Mouse (Mus musculus) liver, embryonic 11.5 days (tissue): ENCODE results near the gene Gipc1. TPM values are rescaled to one million over a fixed set of nuclear protein-coding genes. Genes with fewer than 3 reads are reported as not detected.

ENCODE experiments used
- ATAC-seq: fragments of 200-750 bp; cut with Nextera tagmentation; replicated peaks from 2 replicates; pipeline ENCODE4 v1.8.0; 2017; ENCODE audit warnings: moderate number of reproducible peaks, mild to moderate bottlenecking, moderate TSS enrichment, moderate library complexity; ENCODE audit not compliant: low FRiP score
- DNase-seq: peaks from one replicate; pipeline ENCODE4 v3.0.0-alpha.2; 2017; ENCODE audit warnings: low spot score
- H3K27ac ChIP-seq: fragments of 300-500 bp; sonication (generic); 2 replicates; pipeline ENCODE4 v1.5.1; 2014; ENCODE audit warnings: mild to moderate bottlenecking, low read depth, low read length, control low read depth
- H3K27me3 ChIP-seq: fragments of 300-500 bp; sonication (generic); replicated peaks from 2 replicates; pipeline ENCODE4 v1.6.1; 2014; ENCODE audit warnings: low read length, mixed read lengths; ENCODE audit not compliant: control insufficient read depth, insufficient read depth
- H3K36me3 ChIP-seq: fragments of 300-500 bp; sonication (generic); 2 replicates; pipeline ENCODE4 v1.6.1; 2014; ENCODE audit warnings: mild to moderate bottlenecking, low read length, moderate library complexity, mixed read lengths; ENCODE audit not compliant: control insufficient read depth, insufficient read depth
- H3K4me1 ChIP-seq: fragments of 300-500 bp; sonication (generic); replicated peaks from 2 replicates; pipeline ENCODE4 v1.6.1; 2014; ENCODE audit warnings: low read length, mixed read lengths; ENCODE audit not compliant: control insufficient read depth, insufficient read depth
- H3K4me2 ChIP-seq: fragments of 300-500 bp; sonication (generic); 2 replicates; pipeline ENCODE4 v1.6.1; 2014; ENCODE audit warnings: mild to moderate bottlenecking, control low read depth, moderate library complexity
- H3K4me3 ChIP-seq: fragments of 300-500 bp; sonication (generic); 2 replicates; pipeline ENCODE4 v1.5.1; 2014; ENCODE audit warnings: low read depth, low read length, control low read depth
- H3K9ac ChIP-seq: fragments of 300-500 bp; sonication (generic); 2 replicates; pipeline ENCODE4 v1.6.1; 2014; ENCODE audit warnings: low read depth, low read length, control low read depth
- H3K9me3 ChIP-seq: fragments of 300-500 bp; sonication (generic); 2 replicates; pipeline ENCODE4 v1.6.1; 2016; ENCODE audit warnings: low read length, inconsistent platforms, mixed read lengths; ENCODE audit not compliant: control insufficient read depth
- WGBS: fragments of 180-500 bp; shearing (Covaris S2); extraction: QIAGEN DNeasy Blood & Tissue Kit; methylation state at CpG from one replicate; pipeline ENCODE4 v1.1.7; 2014; 5-methylcytosine and 5-hydroxymethylcytosine counted together
- polyA plus RNA-seq: library from polyadenylated mRNA; unstranded; fragments of >200 nt; fragmentation: Nextera tagmentation; extraction: Ambion mirVana; gene quantifications from 2 replicates; pipeline ENCODE4 v1.2.1, GENCODE M21; 2014

Gene Gipc1
- polyA plus RNA-seq, 1 experiment from 2014 or later = 113 TPM

DNA sequence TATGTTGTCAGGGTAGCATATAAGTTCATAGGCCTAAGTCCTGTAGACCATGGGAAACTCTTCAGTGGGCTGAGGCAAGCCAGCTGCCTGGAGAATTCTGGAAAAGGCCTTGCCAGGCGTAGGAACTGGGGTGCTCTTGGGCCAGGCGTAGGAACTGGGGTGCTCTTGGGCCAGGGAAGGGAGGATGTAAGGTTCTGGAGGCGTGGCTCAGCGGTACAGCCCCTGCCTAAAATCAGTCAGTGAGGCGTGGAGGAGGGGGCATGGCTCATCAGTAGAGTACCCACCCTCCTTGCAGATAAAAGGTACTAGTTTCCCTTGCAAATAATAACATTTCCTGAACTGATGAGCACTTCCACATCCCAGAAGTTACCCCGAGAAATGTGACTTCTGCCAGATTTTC, 2.2 kb downstream of the Gipc1 start:
- peaks cover 2% of the 10 kb centered on the region for H3K36me3 ChIP-seq
- DNase-seq = no peak
- peaks cover 20% of the 10 kb centered on the region for H3K4me1 ChIP-seq
- no peaks in the 10 kb centered on the region for H3K9me3 ChIP-seq
- H3K27ac ChIP-seq = no peak overlapping the region
- 87% methylated on average over 6 of the region's 6 CpGs for WGBS
- H3K27me3 ChIP-seq = no peaks in the 10 kb centered on the region
- no peak for ATAC-seq
- H3K4me2 ChIP-seq = no peak overlapping the region
- H3K4me3 ChIP-seq = no peak overlapping the region
- no peak overlapping the region for H3K9ac ChIP-seq

- WGBS = 86% methylated on average over 9 of the region's 9 CpGs
- Histone ChIP-seq H3K9ac (no peak overlapping the region), H3K27ac (no peak overlapping the region), H3K4me2 (no peak overlapping the region; the same call in 1 of the 2 replicates), H3K36me3 (peaks cover 2% of the 10 kb centered on the region), H3K4me3 (no peak overlapping the region), H3K4me1 (peaks cover 27% of the 10 kb centered on the region), H3K27me3 (no peaks in the 10 kb centered on the region), H3K9me3 (no peaks in the 10 kb centered on the region)
- ATAC-seq (no peak), DNase-seq (no peak)
Measured at GRCm38 (mm10) chr8:83656043-83656442, 3.6 kb downstream of the Gipc1 start.

- peaks cover 2% of the 10 kb centered on the region for H3K36me3 ChIP-seq
- H3K4me3 ChIP-seq = no peak overlapping the region
- H3K9me3 ChIP-seq = no peaks in the 10 kb centered on the region
- peak overlapping the region; percentile 31 for H3K4me2 ChIP-seq
- H3K27me3 ChIP-seq = no peaks in the 10 kb centered on the region
- WGBS = 53% methylated on average over 13 of the region's 13 CpGs
- H3K27ac ChIP-seq = peak overlapping the region; percentile 47; the same call in 1 of the 2 replicates
- H3K4me1 ChIP-seq = peaks cover 29% of the 10 kb centered on the region
- DNase-seq (no peak), ATAC-seq (peak; percentile 44)
- 0 out of 2 replicates have a peak overlapping the region, but pooled peaks have one; percentile 12 for H3K9ac ChIP-seq
Measured at GRCm38 (mm10) chr8:83656484-83657246, 4.2 kb downstream of the Gipc1 start.

DNA sequence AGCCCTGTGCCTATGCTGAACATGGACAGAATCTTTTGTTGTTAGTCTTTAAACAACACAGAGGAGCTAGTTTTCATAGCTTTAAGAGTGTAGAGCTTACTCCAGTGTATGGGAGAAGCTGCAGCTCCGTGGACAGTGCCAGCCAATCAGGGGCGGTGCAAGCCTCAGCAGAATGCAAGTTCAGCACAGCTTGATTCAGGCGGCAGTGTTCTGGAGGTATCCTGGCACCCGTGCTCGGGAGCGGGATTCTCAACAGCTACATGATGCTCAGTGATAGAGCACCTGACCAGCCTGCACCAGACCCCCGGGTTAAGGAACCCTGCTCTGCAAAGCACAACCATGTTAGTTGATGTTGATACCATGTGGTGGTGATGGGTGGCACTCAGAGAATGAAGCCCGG, 8.1 kb downstream of the Gipc1 start:
- Histone ChIP-seq H3K36me3 (peaks cover 2% of the 10 kb centered on the region; the same call in 1 of the 2 replicates), H3K4me1 (peaks cover 30% of the 10 kb centered on the region), H3K4me3 (no peak overlapping the region), H3K27me3 (no peaks in the 10 kb centered on the region), H3K9ac (no peak overlapping the region), H3K9me3 (no peaks in the 10 kb centered on the region), H3K27ac (no peak overlapping the region), H3K4me2 (peak overlapping the region; percentile 48)
- DNase-seq = no peak
- ATAC-seq = no peak
- 34% methylated on average over 8 of the region's 8 CpGs for WGBS

DNA sequence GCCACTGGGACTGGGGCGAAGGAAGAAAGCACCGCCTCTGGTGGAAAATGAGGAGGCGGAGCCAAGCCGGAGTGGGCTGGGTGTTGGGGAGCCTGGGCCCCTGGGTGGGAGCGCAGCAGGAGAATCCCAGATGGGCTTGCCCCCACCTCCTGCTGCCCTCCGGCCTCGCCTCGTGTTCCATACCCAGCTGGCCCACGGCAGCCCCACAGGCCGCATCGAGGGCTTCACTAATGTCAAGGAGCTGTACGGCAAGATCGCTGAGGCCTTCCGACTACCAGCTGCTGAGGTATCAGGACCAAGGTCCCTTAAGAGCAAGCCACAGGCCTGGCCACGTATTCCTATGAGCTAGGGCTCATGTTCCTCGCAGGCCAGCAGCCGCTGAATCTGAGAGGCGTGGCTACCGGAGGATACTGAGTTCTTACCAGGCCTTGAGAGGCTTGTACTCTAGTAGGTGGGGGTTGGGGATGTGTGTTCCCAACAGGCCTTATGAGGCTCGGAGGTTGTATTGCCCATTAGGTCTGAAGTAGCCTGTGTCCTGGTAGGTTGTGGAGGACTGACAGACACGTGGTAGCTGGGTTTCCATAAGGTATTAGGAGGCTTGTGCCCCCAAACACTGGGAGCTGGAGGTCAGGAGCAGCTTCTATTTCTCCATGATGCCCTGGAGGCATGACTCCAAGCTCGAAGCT, 8.7 kb downstream of the Gipc1 start:
- H3K27me3 ChIP-seq = no peaks in the 10 kb centered on the region
- H3K4me1 ChIP-seq = peaks cover 27% of the 10 kb centered on the region
- H3K36me3 ChIP-seq = 0 out of 2 replicates have a peak, but pooled peaks cover under 1% of the 10 kb centered on the region
- 0 out of 2 replicates have a peak overlapping the region, but pooled peaks have one; percentile 4 for H3K27ac ChIP-seq
- 31% methylated on average over 22 of the region's 22 CpGs for WGBS
- H3K9me3 ChIP-seq = no peaks in the 10 kb centered on the region
- H3K4me2 ChIP-seq = peak overlapping the region; percentile 48
- ATAC-seq (no peak), DNase-seq (no peak)
- peak overlapping the region; percentile 7; the same call in 1 of the 2 replicates for H3K4me3 ChIP-seq
- no peak overlapping the region; the same call in 1 of the 2 replicates for H3K9ac ChIP-seq

DNA sequence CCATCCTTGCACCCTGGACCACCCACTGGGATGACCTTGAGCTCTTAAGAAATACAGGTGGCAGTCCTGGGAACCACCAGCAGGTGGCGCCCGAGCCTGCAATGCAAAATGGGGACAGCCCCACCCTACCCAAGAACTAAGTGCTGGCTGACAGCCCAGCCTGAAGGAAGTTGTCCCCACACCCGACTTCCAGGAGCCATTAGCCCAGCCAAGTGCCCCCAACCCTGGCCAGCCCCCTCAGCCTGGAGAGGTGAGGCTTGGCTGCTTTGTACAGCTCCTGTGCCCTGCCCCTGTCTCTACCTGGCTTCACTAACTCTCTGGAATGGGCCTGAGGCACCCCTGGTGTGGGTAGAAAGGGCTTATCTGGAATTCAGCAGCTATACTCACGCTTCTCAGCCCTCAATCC, 9.9 kb downstream of the Gipc1 start:
- no peaks in the 10 kb centered on the region for H3K36me3 ChIP-seq
- peaks cover 21% of the 10 kb centered on the region for H3K4me1 ChIP-seq
- H3K4me3 ChIP-seq = no peak overlapping the region
- H3K9ac ChIP-seq = no peak overlapping the region
- no peak overlapping the region for H3K4me2 ChIP-seq
- 6% methylated on average over 4 of the region's 4 CpGs for WGBS
- no peaks in the 10 kb centered on the region for H3K27me3 ChIP-seq
- no peak overlapping the region for H3K27ac ChIP-seq
- DNase-seq (peak; percentile 84), ATAC-seq (peak; percentile 52)
- H3K9me3 ChIP-seq = no peaks in the 10 kb centered on the region

DNA sequence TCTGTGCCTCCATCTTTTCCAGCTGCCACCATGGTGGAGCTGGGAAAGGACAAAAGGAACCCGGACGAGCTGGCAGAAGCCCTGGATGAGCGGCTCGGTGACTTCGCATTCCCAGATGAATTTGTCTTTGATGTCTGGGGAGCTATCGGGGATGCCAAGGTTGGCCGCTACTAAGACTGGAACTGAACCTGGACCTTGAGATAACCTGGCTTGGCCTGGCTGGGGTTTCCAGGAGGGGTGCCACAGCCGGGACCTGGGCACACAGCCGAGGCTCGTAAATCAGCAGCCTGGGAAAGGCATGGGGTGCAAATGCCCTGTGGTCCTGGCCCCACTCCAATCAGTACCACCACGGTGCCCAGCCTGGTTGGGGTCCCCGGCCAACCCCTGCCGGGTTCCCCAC, 11.6 kb downstream of the Gipc1 start:
- H3K27me3 ChIP-seq = 0 out of 2 replicates have a peak, but pooled peaks cover 4% of the 10 kb centered on the region
- whole genome bisulfite sequencing = 85% methylated on average over 13 of the region's 13 CpGs
- no peaks in the 10 kb centered on the region for H3K36me3 ChIP-seq
- DNase-seq (no peak), ATAC-seq (no peak)
- no peak overlapping the region for H3K4me2 ChIP-seq
- peaks cover 27% of the 10 kb centered on the region for H3K4me1 ChIP-seq
- H3K9ac ChIP-seq = no peak overlapping the region
- no peak overlapping the region for H3K27ac ChIP-seq
- no peak overlapping the region for H3K4me3 ChIP-seq
- no peaks in the 10 kb centered on the region for H3K9me3 ChIP-seq

DNA sequence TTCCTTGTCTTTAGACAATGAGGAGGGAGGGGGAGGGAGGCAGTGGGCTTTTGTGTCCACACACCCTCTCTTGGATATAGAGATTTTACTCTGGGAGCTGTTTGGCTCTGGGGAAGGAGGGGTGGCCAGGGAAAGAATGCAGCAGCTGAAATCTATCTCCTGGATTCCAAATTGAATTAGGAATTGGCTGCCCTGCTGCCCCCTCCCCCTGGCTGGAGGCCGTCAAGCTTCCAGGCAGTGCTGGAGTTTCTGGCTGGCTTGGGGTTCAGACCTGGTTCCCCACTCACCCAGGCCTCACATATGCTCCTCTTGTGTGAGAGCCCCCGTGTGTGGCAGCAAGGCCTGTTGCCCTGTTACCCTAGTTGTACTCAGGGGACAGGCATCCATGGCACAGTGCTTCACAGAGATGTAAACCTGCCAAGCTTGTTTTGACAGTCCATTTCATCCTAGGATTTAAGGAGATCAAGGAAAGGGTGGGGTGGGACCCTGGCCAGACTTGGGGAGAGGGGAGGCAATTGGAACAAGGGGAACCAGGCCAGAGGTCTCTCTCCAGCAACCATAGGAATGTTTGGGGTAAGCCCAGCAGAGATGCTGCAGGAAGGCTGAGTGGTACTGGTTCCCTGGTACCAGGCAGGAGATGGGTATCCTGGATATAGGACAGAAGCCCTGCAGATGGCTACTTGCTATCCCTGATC, 12.6 kb downstream of the Gipc1 start:
- Histone ChIP-seq H3K4me1 (peaks cover 27% of the 10 kb centered on the region), H3K4me2 (no peak overlapping the region), H3K27ac (no peak overlapping the region), H3K9me3 (no peaks in the 10 kb centered on the region), H3K36me3 (peaks cover 2% of the 10 kb centered on the region; the same call in 1 of the 2 replicates), H3K27me3 (0 out of 2 replicates have a peak, but pooled peaks cover 4% of the 10 kb centered on the region), H3K9ac (no peak overlapping the region), H3K4me3 (no peak overlapping the region)
- ATAC-seq = no peak
- 33% methylated on average over 2 of the region's 2 CpGs for WGBS
- DNase-seq = no peak
